Mouse (Mus musculus) CH12.LX (cell line): ENCODE results near the gene Tnfrsf22. TPM values are rescaled to one million over a fixed set of nuclear protein-coding genes. Genes with fewer than 3 reads are reported as not detected.

Experiments
- DNase-seq: peaks from one replicate; pipeline ENCODE4 v3.0.0-alpha.2; 2013; ENCODE audit errors: extremely low read depth
- H3K27ac ChIP-seq: 2 replicates; pipeline ENCODE4 v1.5.1; 2012; ENCODE audit warnings: low read depth, mild to moderate bottlenecking, control low read depth, moderate library complexity; ENCODE audit not compliant: insufficient read depth
- H3K27me3 ChIP-seq: replicated peaks from 2 replicates; pipeline ENCODE3; 2012; ENCODE audit warnings: inconsistent platforms
- H3K36me3 ChIP-seq, 2 experiments: replicated peaks in 1 of 2; 2 replicates each; pipeline versions ENCODE3 to v1.6.1; 2012; ENCODE audit warnings: inconsistent platforms in 1 of 2, low read length in 1 of 2, mild to moderate bottlenecking in 1 of 2, mixed read lengths in 1 of 2, moderate library complexity in 1 of 2; ENCODE audit not compliant: control insufficient read depth in 1 of 2, insufficient read depth in 1 of 2
- H3K4me1 ChIP-seq, 2 experiments: 2 replicates each; pipeline ENCODE4 v1.6.1; 2012; ENCODE audit warnings: inconsistent platforms in 1 of 2, moderate library complexity in 1 of 2; ENCODE audit not compliant: insufficient read depth in 2 of 2, control insufficient read depth in 1 of 2
- H3K4me2 ChIP-seq: 2 replicates; pipeline ENCODE4 v1.6.1; 2012; ENCODE audit warnings: low read depth, mild to moderate bottlenecking, control low read depth; ENCODE audit not compliant: poor library complexity, insufficient read depth, severe bottlenecking
- H3K4me3 ChIP-seq, 3 experiments: fragments of 150-350 bp in 1 of 3; sonication (generic) in 1 of 3; replicated peaks in 1 of 3; 2 replicates each; pipeline versions ENCODE3 to v1.5.1; 2011 to 2012; ENCODE audit warnings: low read depth in 2 of 3, low read length in 2 of 3, mild to moderate bottlenecking in 2 of 3, moderate library complexity in 2 of 3, control low read depth in 1 of 3, improper control_type of control experiment in 1 of 3, inconsistent platforms in 1 of 3, mixed read lengths in 1 of 3; ENCODE audit not compliant: poor library complexity in 1 of 3
- H3K79me2 ChIP-seq: replicated peaks from 2 replicates; pipeline ENCODE4 v1.6.1; 2012; ENCODE audit warnings: mild to moderate bottlenecking, moderate library complexity; ENCODE audit not compliant: control insufficient read depth, poor library complexity, insufficient read depth, severe bottlenecking; ENCODE audit errors: extremely low read depth
- H3K9ac ChIP-seq: 2 replicates; pipeline ENCODE4 v1.6.1; 2012; ENCODE audit warnings: low read depth, mild to moderate bottlenecking, control low read depth, moderate library complexity; ENCODE audit not compliant: insufficient read depth
- H3K9me3 ChIP-seq: replicated peaks from 2 replicates; pipeline ENCODE3; 2012; ENCODE audit warnings: low read length, inconsistent platforms, mixed read lengths
- BHLHE40 ChIP-seq: IDR thresholded peaks from 2 replicates; pipeline ENCODE4 v1.6.1; 2011; ENCODE audit warnings: mild to moderate bottlenecking, low read depth, low read length, improper control_type of control experiment
- CHD1 ChIP-seq: IDR thresholded peaks from 2 replicates; pipeline ENCODE4 v1.6.1; 2012; ENCODE audit warnings: low read depth, low read length, improper control_type of control experiment, inconsistent platforms
- CTCF ChIP-seq, 2 experiments: IDR thresholded peaks in 1 of 2; conservative IDR thresholded peaks in 1 of 2; 2 replicates each; pipeline ENCODE4 v1.5.1; 2011 to 2012; ENCODE audit warnings: low read depth in 2 of 2, low read length in 2 of 2, improper control_type of control experiment in 1 of 2, inconsistent platforms in 1 of 2, mild to moderate bottlenecking in 1 of 2, moderate library complexity in 1 of 2
- ELF1 ChIP-seq: IDR thresholded peaks from 2 replicates; pipeline ENCODE4 v1.6.1; 2014; ENCODE audit warnings: low read depth, mild to moderate bottlenecking, inconsistent platforms, low read length, improper control_type of control experiment
- ETS1 ChIP-seq: conservative IDR thresholded peaks from 2 replicates; pipeline ENCODE4 v1.6.1; 2012; ENCODE audit warnings: low read depth, mild to moderate bottlenecking, inconsistent platforms, low read length, improper control_type of control experiment, moderate library complexity
- HCFC1 ChIP-seq: IDR thresholded peaks from 2 replicates; pipeline ENCODE4 v1.6.1; 2012; ENCODE audit warnings: low read depth, mild to moderate bottlenecking, inconsistent platforms, low read length, improper control_type of control experiment
- KAT2A ChIP-seq: IDR thresholded peaks from 2 replicates; pipeline ENCODE4 v1.6.1; 2012; ENCODE audit warnings: low read length, improper control_type of control experiment, inconsistent platforms; ENCODE audit not compliant: insufficient replicate concordance
- MAFK ChIP-seq: IDR thresholded peaks from 2 replicates; pipeline ENCODE4 v1.6.1; 2011; ENCODE audit warnings: low read length, improper control_type of control experiment; ENCODE audit not compliant: insufficient replicate concordance
- MAX ChIP-seq: IDR thresholded peaks from 2 replicates; pipeline ENCODE4 v1.6.1; 2011; ENCODE audit warnings: low read length, improper control_type of control experiment
- MAZ ChIP-seq: IDR thresholded peaks from 2 replicates; pipeline ENCODE4 v1.6.1; 2012; ENCODE audit warnings: low read depth, mild to moderate bottlenecking, inconsistent platforms, low read length, improper control_type of control experiment, moderate library complexity
- MXI1 ChIP-seq: IDR thresholded peaks from 2 replicates; pipeline ENCODE4 v1.6.1; 2011; ENCODE audit warnings: mild to moderate bottlenecking, low read depth, low read length, improper control_type of control experiment
- NELFE ChIP-seq: IDR thresholded peaks from 2 replicates; pipeline ENCODE4 v1.6.1; 2011; ENCODE audit warnings: low read depth, low read length, improper control_type of control experiment
- NRF1 ChIP-seq: IDR thresholded peaks from 2 replicates; pipeline ENCODE4 v1.6.1; 2014; ENCODE audit warnings: low read depth, mild to moderate bottlenecking, inconsistent platforms, low read length, improper control_type of control experiment, moderate library complexity
- PAX5 ChIP-seq: IDR thresholded peaks from 2 replicates; pipeline ENCODE4 v1.6.1; 2012; ENCODE audit warnings: low read length, inconsistent platforms, mixed read lengths
- POLR2AphosphoS2 ChIP-seq: IDR thresholded peaks from 2 replicates; pipeline ENCODE4 v1.6.1; 2011; ENCODE audit warnings: low read depth, low read length, improper control_type of control experiment
- RAD21 ChIP-seq: IDR thresholded peaks from 2 replicates; pipeline ENCODE4 v1.6.1; 2011; ENCODE audit warnings: low read depth, mild to moderate bottlenecking, low read length, improper control_type of control experiment, moderate library complexity
- RCOR1 ChIP-seq: conservative IDR thresholded peaks from 2 replicates; pipeline ENCODE4 v1.6.1; 2012; ENCODE audit warnings: low read depth, mild to moderate bottlenecking, inconsistent platforms, low read length, improper control_type of control experiment
- SMC3 ChIP-seq: IDR thresholded peaks from 2 replicates; pipeline ENCODE4 v1.6.1; 2011; ENCODE audit warnings: low read depth, low read length, improper control_type of control experiment
- TBP ChIP-seq: conservative IDR thresholded peaks from 2 replicates; pipeline ENCODE4 v1.6.1; 2011; ENCODE audit warnings: low read depth, low read length, improper control_type of control experiment
- TCF12 ChIP-seq: IDR thresholded peaks from 2 replicates; pipeline ENCODE4 v1.6.1; 2014; ENCODE audit warnings: low read depth, mild to moderate bottlenecking, inconsistent platforms, low read length, improper control_type of control experiment
- USF1 ChIP-seq: IDR thresholded peaks from 2 replicates; pipeline ENCODE4 v1.6.1; 2014; ENCODE audit warnings: low read depth, mild to moderate bottlenecking, inconsistent platforms, low read length, improper control_type of control experiment
- USF2 ChIP-seq: conservative IDR thresholded peaks from 2 replicates; pipeline ENCODE4 v1.6.1; 2011; ENCODE audit warnings: low read depth, low read length, improper control_type of control experiment
- ZC3H11A ChIP-seq: IDR thresholded peaks from 2 replicates; pipeline ENCODE4 v1.6.1; 2012; ENCODE audit warnings: low read depth, mild to moderate bottlenecking, inconsistent platforms, low read length, improper control_type of control experiment
- ZKSCAN1 ChIP-seq: IDR thresholded peaks from 2 replicates; pipeline ENCODE4 v1.6.1; 2012; ENCODE audit warnings: low read depth, inconsistent platforms, low read length, improper control_type of control experiment, borderline replicate concordance
- ZMIZ1 ChIP-seq: IDR thresholded peaks from 2 replicates; pipeline ENCODE4 v1.6.1; 2012; ENCODE audit warnings: low read depth, mild to moderate bottlenecking, inconsistent platforms, low read length, improper control_type of control experiment
- ZNF384 ChIP-seq: IDR thresholded peaks from 2 replicates; pipeline ENCODE4 v1.6.1; 2012; ENCODE audit warnings: low read depth, low read length, improper control_type of control experiment, inconsistent platforms
- dilution Hi-C: fragments of 300-500 bp; cut with MboI; formaldehyde crosslinking; loops from 2 replicates; pipeline ENCODE4 v1.14.3; 2020; ENCODE audit warnings: low sequenced_read_pairs; ENCODE audit not compliant: extremely low pct_unique_long_range_greater_than_20kb, extremely low pct_ligation_motif_present
- in situ Hi-C: fragments of 300-500 bp; cut with MboI; formaldehyde crosslinking; loops from 3 replicates; pipeline ENCODE4 v1.14.3; 2019; ENCODE audit warnings: low sequenced_read_pairs, low pct_ligation_motif_present, low pct_unique_long_range_greater_than_20kb, mixed read lengths
- polyA plus RNA-seq: library from polyadenylated mRNA; unstranded; fragments of >175 nt; gene quantifications from 2 replicates; pipeline ENCODE4 v1.2.1, GENCODE M21; 2012; ENCODE audit warnings: low read depth; ENCODE audit not compliant: insufficient read length
- total RNA-seq, 2 experiments: library from RNA; depleted of rRNA; stranded (reverse); fragments of 300-350 nt in 1 of 2; fragments of >200 nt in 1 of 2; gene quantifications; 2 replicates each; pipeline ENCODE4 v1.2.3; 2012 to 2014

Tnfrsf22 gene
- total and polyA plus RNA-seq, 3 experiments, result 3.8 to 8.7 (median 5.2) TPM

GRCm38 (mm10) chr7:143626178-143626577 lies 23.3 kb downstream of the Tnfrsf22 start:
- no peak overlapping the region for H3K9ac ChIP-seq

GRCm38 (mm10) chr7:143625151-143625550 lies 24.3 kb downstream of the Tnfrsf22 start:
- in situ Hi-C loops, result no loop called here
- no peak overlapping the region for H3K27ac ChIP-seq

More at GRCm38 (mm10) chr7:143626178-143626577, 23.3 kb downstream of the Tnfrsf22 start:
- Histone ChIP-seq H3K4me1 (peaks cover 3 to 26% of the 10 kb centered on the region in 2 experiments; a peak in 3 of 4 replicates), H3K27ac (no peak overlapping the region), H3K27me3 (no peaks in the 10 kb centered on the region), H3K36me3 (no peaks in the 10 kb centered on the region), H3K79me2 (no peaks in the 10 kb centered on the region), H3K9me3 (peaks cover 4% of the 10 kb centered on the region), H3K4me2 (peak overlapping the region; percentile 78), H3K4me3 (peak overlapping the region in 1 of 3 experiments; percentile 26)
- dilution Hi-C loops (no loop called here), in situ Hi-C loops (no loop called here)
- TF ChIP-seq MXI1, result no peak
- no peak for TF ChIP-seq USF2
- no peak for TF ChIP-seq PAX5
- TF ChIP-seq ZNF384, result peak; percentile 87
- no peak for DNase-seq

GRCm38 (mm10) chr7:143624561-143624960 lies 24.9 kb downstream of the Tnfrsf22 start:
- in situ Hi-C loops, result no loop called here
- H3K79me2 ChIP-seq, result no peaks in the 10 kb centered on the region
- peaks cover 3 to 26% of the 10 kb centered on the region in 2 experiments; a peak in 3 of 4 replicates for H3K4me1 ChIP-seq
- no peak overlapping the region for H3K4me3 ChIP-seq
- no peaks in the 10 kb centered on the region for H3K27me3 ChIP-seq
- no peak for TF ChIP-seq MAFK
- no peak for TF ChIP-seq MAX
- no peak for TF ChIP-seq MXI1
- TF ChIP-seq POLR2AphosphoS2, result no peak
- no peak for TF ChIP-seq RCOR1
- no peak for TF ChIP-seq ETS1
- TF ChIP-seq CTCF (conservative IDR thresholded peaks at IDR 0.05 in 1 of 2, IDR thresholded peaks at IDR 0.05 in 1 of 2; ENCODE audit: low read depth in 2 of 2, low read length in 2 of 2), result no peak
- TF ChIP-seq RAD21, result no peak
- no peak for TF ChIP-seq TBP
- no peak for TF ChIP-seq CHD1
- no peak for TF ChIP-seq ZKSCAN1
- no peak for TF ChIP-seq ZC3H11A
- TF ChIP-seq NELFE, result no peak
- no peak for TF ChIP-seq USF1
- TF ChIP-seq NRF1, result no peak
- no peak for TF ChIP-seq HCFC1
- no peak for TF ChIP-seq KAT2A
- TF ChIP-seq USF2, result no peak
- TF ChIP-seq TCF12, result no peak
- no peak for TF ChIP-seq MAZ
- H3K9me3 ChIP-seq, result peaks cover 4% of the 10 kb centered on the region
- no peak overlapping the region for H3K4me2 ChIP-seq
- H3K36me3 ChIP-seq, result peaks cover 0 to 2% of the 10 kb centered on the region in 2 experiments
- no peak overlapping the region for H3K9ac ChIP-seq
- dilution Hi-C loops, result no loop called here
- no peak for DNase-seq
- no peak overlapping the region for H3K27ac ChIP-seq

More at GRCm38 (mm10) chr7:143625151-143625550, 24.3 kb downstream of the Tnfrsf22 start:
- Histone ChIP-seq H3K79me2 (no peaks in the 10 kb centered on the region), H3K27me3 (no peaks in the 10 kb centered on the region), H3K36me3 (peaks cover 0 to 2% of the 10 kb centered on the region in 2 experiments), H3K9ac (no peak overlapping the region), H3K9me3 (peaks cover 4% of the 10 kb centered on the region), H3K4me3 (no peak overlapping the region), H3K4me2 (no peak overlapping the region), H3K4me1 (peaks cover 3 to 26% of the 10 kb centered on the region in 2 experiments; a peak in 3 of 4 replicates)
- no peak for DNase-seq
- TF ChIP-seq ZMIZ1, result no peak
- TF ChIP-seq ZC3H11A, result no peak
- no peak for TF ChIP-seq MXI1
- no peak for TF ChIP-seq SMC3
- no peak for TF ChIP-seq CTCF (conservative IDR thresholded peaks at IDR 0.05 in 1 of 2, IDR thresholded peaks at IDR 0.05 in 1 of 2; ENCODE audit: low read depth in 2 of 2, low read length in 2 of 2)
- TF ChIP-seq USF1, result no peak
- TF ChIP-seq MAX, result no peak
- TF ChIP-seq USF2, result no peak
- no peak for TF ChIP-seq CHD1
- no peak for TF ChIP-seq BHLHE40
- no peak for TF ChIP-seq ELF1
- dilution Hi-C loops, result no loop called here
